Mouse (Mus musculus) gastrocnemius, postnatal 10 days (tissue): ENCODE measurements around the gene Six3. TPM values are rescaled to one million over a fixed set of nuclear protein-coding genes. Genes with fewer than 3 reads are reported as not detected.

ENCODE experiments used
- DNase-seq: peaks from one replicate; pipeline ENCODE4 v3.0.0; 2021; ENCODE audit warnings: mixed read lengths
- long read RNA-seq, 2 experiments: library from polyadenylated mRNA; stranded (forward); transcript quantifications; one replicate each; pipeline ENCODE4 v2.0.0; 2021
- total RNA-seq, 2 experiments: library from RNA; stranded (reverse); gene quantifications; 2 replicates each; pipeline ENCODE4 v1.2.3; 2021

Six3 gene
- total RNA-seq = not detected
- long read RNA-seq, experiment 1 = 0 reads
- long read RNA-seq, experiment 2 = 0 reads

DNA sequence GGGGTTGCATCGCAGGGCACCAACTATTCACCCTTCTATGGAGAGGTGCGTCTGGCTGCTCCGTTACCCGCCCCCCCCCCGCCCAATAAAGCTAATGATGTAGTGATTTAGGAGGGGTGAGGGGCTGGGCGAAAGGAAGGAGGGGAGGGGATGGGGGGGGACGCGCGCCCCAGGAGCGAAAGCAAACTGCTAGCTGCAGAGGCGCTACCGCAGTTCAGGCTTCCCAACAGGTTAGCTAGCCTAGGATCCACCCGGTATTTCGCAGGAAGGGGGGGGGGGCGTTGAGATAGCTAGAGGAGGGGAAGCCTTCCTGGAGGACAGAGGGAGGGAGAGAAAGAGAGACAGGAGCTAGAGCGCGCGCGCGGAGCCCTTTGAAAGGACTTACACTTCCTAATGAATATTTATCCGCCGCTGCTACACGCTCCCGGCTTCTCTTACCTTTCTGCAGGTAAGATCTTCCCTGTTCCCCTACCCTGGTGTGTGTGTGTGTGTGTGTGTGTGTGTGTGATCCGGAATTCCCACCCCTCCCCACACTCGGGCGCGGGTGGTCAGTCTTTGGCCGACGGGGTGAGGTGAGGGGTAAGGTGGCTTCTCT, at the start of gene Six3:
Six3 (plus strand) TSS at position 343 of the 595 bp plus-strand sequence.
- no peak for DNase-seq

- no peak for DNase-seq
These were observed 49.3 kb upstream of the Six3 start for GRCm38 (mm10) chr17:85564107-85564506.

DNA sequence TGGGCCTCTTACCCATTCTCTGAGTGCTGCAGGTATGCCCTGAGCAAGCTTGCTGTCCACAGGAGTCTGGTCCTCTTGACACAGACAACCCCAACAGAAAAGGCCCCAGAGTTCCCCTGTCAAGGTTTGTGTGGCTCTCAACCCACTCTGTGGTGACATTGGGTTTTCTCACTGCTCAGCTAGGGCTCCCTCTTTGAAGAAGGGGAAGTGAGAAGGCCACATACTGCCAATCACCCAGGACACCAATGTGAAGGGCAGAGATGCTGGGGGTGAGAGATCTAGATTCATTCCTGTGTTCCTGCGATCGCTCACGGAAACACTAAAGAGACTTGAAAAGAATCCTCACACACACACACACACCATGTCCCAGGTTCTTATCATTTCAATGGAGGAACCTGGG, 39.4 kb upstream of the Six3 start:
- no peak for DNase-seq

- DNase-seq = no peak
These were observed 35.1 kb upstream of the Six3 start for GRCm38 (mm10) chr17:85578290-85578689.

DNA sequence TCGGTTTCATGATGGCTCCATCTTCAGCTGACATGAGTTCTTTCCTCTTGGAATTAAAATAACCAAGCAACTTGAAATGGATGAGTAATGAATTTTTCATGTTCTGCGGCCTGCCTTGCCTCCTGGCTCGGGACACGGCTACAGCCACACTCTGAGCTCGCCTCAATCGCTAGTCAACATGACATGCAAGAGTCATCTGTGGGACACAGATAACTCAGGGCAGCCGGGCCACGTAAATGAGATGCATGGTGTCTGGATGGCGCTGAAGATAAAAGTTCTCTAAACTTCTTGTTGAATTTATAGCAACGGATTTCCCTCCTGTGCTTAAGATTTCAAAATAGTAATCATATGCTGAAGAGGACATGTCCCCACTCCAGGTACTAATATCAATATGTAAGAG, 34.1 kb upstream of the Six3 start:
- no peak for DNase-seq

GRCm38 (mm10) chr17:85580221-85580620, 33.2 kb upstream of the Six3 start:
- no peak for DNase-seq

DNA sequence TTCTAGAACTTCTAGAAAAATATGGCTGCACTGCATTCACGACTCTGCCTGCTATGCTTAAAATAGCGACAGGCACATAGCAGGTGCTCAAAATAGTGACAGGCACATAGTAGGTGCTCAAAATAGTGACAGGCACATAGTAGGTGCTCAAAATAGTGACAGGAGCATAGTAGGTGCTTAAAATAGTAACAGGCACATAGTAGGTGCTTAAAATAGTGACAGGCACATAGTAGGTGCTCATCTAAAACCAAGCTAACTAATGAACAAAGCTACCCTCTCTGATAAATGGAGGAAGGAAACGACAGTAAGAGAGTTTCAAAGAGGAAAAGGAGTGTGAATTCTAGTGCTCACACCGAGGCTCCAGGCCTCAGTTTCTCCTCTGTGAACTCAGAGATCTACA, 29.2 kb upstream of the Six3 start:
- no peak for DNase-seq

- DNase-seq = no peak
These were observed 28.8 kb upstream of the Six3 start for GRCm38 (mm10) chr17:85584573-85584972.

DNA sequence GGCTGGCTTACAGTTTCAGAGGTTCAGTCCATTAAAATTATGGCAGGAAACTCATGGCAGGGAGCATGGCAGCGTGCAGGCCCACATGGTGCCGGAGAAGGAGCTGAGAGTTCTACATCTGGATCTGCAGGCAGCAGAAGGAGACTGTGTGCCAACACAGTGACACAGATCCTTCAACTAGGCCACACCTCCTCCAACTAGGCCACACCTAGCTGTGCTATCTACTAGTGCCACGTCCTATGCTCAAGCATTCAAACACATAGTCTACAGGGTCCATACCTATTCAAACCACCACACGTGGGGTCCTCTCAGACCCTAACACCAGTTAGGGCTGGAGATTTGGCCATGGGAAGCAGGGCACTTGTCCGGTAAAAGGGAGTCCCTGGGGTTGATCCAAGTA, 27.6 kb upstream of the Six3 start:
- DNase-seq = no peak

DNA sequence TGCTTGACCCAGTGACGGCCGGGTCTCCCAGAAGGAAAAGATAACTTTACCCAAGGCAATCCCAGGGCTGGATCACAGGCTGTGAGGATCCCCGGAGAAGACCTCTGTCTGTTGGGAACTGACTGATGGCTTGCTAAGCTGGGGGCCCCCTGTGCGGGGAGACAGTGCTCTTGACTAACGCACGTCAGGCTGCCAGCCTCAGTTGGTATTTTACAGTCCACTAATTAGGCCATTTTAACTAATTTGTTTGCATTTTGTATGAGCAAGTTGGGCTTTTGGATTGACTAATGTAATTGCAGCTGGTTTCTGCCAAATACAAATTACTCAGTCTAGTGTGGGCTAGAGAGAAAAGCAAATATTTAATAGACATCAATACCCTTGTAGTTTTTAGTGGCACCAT, 21.4 kb upstream of the Six3 start:
- no peak for DNase-seq

DNA sequence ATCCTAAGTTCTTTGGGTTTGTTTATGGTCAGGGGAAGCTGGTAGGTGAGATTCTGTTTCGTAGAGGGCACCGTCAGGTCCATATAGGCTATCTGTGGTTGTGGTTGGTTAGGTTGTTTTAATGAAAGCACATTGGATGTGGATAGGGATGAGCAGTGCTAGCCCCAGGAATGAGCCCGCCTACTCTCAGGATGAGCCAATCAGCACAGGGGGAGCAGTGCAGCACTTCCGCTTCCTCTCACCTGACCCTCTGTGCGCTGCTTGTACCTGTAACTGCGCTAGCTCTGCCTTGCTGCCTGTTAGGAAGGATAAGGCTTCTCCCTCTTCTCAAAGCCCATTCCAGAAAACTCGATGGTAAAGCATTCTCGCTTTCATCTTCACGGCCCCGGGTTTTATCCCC, 17.6 kb upstream of the Six3 start:
- no peak for DNase-seq

DNA sequence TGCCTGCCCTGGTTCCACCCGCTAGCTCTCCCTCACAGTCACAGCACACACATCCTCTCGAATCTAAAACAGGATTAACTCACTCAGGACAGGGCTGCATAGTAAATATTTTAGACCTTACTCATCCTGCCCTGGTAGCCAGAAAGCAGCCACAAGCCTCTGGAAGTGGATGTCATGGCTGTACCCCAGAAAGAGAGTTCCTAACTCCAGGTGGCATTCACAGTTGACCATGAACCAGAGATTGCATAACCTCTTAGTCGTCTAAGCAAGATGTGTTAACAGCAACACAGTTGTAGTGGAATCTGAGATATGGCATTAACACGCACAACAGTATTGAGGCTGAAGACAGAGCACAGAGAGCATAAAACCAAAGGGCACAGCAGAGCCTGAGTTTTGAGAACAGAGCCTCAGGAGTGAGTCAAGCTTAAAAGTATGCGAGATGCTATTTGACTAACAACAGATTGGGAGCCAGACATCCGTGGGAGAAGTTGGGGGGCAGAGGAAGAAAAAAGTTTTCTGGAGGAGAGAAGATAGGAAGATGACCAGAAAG, 17.0 kb upstream of the Six3 start:
- DNase-seq = no peak

DNA sequence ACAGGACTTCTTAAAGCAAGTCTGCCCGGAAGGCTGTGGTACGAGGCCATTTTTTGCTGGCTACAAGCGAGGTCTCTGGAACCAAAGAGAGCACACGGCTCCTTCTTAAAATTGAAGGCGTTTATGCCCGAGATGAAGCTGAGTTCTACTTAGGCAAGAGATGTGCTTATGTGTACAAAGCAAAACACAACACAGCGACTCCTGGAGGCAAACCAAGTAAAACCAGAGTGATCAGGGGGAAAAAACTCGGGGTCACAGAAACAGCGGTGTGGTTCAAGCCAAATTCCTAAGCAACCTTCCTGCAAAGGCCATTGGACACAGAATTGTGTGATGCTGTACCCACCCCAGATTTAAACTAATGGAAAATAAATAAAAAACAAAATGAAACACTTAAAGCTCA, 13.9 kb upstream of the Six3 start:
- DNase-seq = no peak

DNA sequence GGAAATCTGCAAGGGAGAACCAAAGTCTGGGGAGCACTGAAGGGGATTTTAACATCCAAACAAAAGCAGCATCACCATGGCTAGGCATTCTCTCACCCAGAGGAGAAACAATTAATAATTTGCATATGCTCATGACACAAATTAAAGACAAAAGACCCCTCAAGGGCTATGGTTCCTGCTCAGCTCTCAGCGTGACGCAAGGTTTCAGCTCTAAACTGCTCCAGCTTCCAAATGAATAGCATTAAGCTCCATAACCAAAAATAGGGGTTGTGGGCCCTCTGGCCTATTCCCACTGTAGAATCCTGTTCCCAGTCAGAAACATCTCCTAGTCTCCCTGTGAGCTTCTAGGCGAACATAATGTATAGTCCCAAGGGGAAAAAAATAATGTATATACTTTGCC, 6.9 kb upstream of the Six3 start:
- no peak for DNase-seq

GRCm38 (mm10) chr17:85607556-85608365, 5.6 kb upstream of the Six3 start:
- DNase-seq = no peak

- DNase-seq = no peak
These were observed 4.9 kb upstream of the Six3 start for GRCm38 (mm10) chr17:85608366-85609093.

GRCm38 (mm10) chr17:85609094-85609425, 4.3 kb upstream of the Six3 start:
- no peak for DNase-seq

GRCm38 (mm10) chr17:85609621-85610392, 3.6 kb upstream of the Six3 start:
- DNase-seq = no peak

GRCm38 (mm10) chr17:85610393-85611115, 2.9 kb upstream of the Six3 start:
- DNase-seq = no peak

- DNase-seq = no peak
These were observed 1.6 kb upstream of the Six3 start for GRCm38 (mm10) chr17:85611521-85612515.
